Mouse (Mus musculus) neural tube, embryonic 14.5 days (tissue): ENCODE measurements around the gene Ppm1h. TPM values are rescaled to one million over a fixed set of nuclear protein-coding genes. Genes with fewer than 3 reads are reported as not detected.

ENCODE experiments used
- ATAC-seq: fragments of 200-750 bp; cut with Nextera tagmentation; 2 replicates; pipeline ENCODE4 v1.8.0; 2017; ENCODE audit warnings: low read depth, mild to moderate bottlenecking, moderate TSS enrichment, moderate library complexity
- H3K27ac ChIP-seq: fragments of 300-500 bp; sonication (generic); 2 replicates; pipeline ENCODE4 v1.5.1; 2014; ENCODE audit warnings: low read depth, mild to moderate bottlenecking, control low read depth, low read length, moderate library complexity, mixed read lengths
- H3K27me3 ChIP-seq: fragments of 300-500 bp; sonication (generic); 2 replicates; pipeline ENCODE4 v1.6.1; 2014; ENCODE audit warnings: low read length; ENCODE audit not compliant: control insufficient read depth, insufficient read depth
- H3K36me3 ChIP-seq: fragments of 300-500 bp; sonication (generic); 2 replicates; pipeline ENCODE4 v1.6.1; 2014; ENCODE audit warnings: low read length, mixed read lengths; ENCODE audit not compliant: control insufficient read depth, insufficient read depth
- H3K4me1 ChIP-seq: fragments of 300-500 bp; sonication (generic); 2 replicates; pipeline ENCODE4 v1.6.1; 2014; ENCODE audit warnings: low read length; ENCODE audit not compliant: control insufficient read depth, insufficient read depth
- H3K4me2 ChIP-seq: fragments of 300-500 bp; sonication (generic); 2 replicates; pipeline ENCODE4 v1.6.1; 2014; ENCODE audit warnings: mild to moderate bottlenecking, low read depth, low read length, control low read depth
- H3K4me3 ChIP-seq: fragments of 300-500 bp; sonication (generic); 2 replicates; pipeline ENCODE4 v1.5.1; 2014; ENCODE audit warnings: low read depth, low read length, control low read depth, mixed read lengths
- H3K9ac ChIP-seq: fragments of 300-500 bp; sonication (generic); replicated peaks from 2 replicates; pipeline ENCODE4 v1.6.1; 2014; ENCODE audit warnings: low read depth, mild to moderate bottlenecking, control low read depth, low read length, mixed read lengths
- H3K9me3 ChIP-seq: fragments of 300-500 bp; sonication (generic); 2 replicates; pipeline ENCODE4 v1.6.1; 2016; ENCODE audit warnings: low read length; ENCODE audit not compliant: control insufficient read depth
- WGBS: fragments of 180-500 bp; shearing (Covaris S2); extraction: QIAGEN DNeasy Blood & Tissue Kit; methylation state at CpG from one replicate; pipeline ENCODE4 v1.1.7; 2014; 5-methylcytosine and 5-hydroxymethylcytosine counted together
- polyA plus RNA-seq: library from polyadenylated mRNA; unstranded; fragments of >200 nt; fragmentation: Nextera tagmentation; extraction: Ambion mirVana; gene quantifications from 2 replicates; pipeline ENCODE4 v1.2.1, GENCODE M21; 2014

The Ppm1h gene
- polyA plus RNA-seq, 1 experiment from 2014 or later: 41.5 TPM

DNA sequence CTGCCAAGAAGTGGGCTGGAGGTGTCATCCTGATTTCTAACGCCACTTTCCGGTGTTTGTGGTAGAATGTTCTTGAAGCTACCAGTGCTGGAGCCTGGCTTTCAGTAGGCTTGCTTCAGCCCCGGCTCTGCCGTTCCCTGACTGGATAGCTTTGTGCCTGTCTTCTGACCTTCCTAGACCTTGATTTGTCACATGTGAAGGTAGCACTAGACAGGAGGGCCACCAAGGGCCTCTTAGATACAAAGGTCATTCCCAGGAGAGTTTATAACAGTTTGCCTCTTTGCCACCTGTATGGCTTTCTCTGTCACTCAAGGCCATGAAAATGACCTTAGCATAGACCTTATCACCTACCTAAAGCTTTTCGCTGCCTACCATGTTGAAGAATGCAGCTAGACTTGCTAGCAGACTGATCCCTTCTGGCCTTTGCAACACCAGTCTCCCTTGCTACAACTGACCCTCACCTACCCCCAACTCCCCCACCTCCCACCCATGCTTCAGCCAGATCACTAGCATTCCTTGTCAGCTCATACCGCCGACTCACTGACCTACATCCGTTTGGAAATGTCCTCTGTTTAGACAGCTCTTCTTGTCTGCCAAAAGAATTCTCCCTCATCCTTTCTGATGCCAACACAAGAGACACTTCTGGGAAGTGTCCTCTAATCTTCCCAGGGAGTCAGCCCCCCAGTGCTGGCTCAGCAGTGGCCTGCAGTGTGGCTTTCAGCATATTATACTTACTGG, 180.5 kb downstream of the Ppm1h start:
- Histone ChIP-seq H3K9ac (no peak overlapping the region), H3K9me3 (no peaks in the 10 kb centered on the region), H3K36me3 (no peaks in the 10 kb centered on the region), H3K27me3 (no peaks in the 10 kb centered on the region), H3K4me1 (no peaks in the 10 kb centered on the region), H3K4me3 (no peak overlapping the region), H3K4me2 (no peak overlapping the region), H3K27ac (no peak overlapping the region)
- no peak for ATAC-seq
- WGBS: 89% methylated on average over 8 of the region's 8 CpGs

DNA sequence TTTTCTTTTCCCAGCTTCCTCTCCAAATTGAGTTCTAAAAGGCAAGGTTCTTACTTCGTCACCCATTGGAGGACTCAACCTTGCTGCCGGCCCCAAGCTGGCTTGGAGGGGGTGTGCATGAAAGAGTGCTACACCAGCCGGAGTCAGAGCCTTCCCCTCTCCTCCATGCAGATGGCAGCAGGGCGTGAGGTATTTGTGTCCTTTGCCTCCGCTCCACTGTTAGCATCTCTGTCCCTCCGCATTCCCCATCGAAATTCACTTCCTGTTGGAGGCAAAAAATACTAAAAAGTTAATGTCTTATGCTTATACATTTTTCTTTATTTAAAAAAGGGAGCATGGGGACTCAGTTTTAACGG, 181.1 kb downstream of the Ppm1h start:
- H3K4me3 ChIP-seq: no peak overlapping the region
- H3K36me3 ChIP-seq: no peaks in the 10 kb centered on the region
- H3K9ac ChIP-seq: no peak overlapping the region
- no peaks in the 10 kb centered on the region for H3K4me1 ChIP-seq
- no peaks in the 10 kb centered on the region for H3K27me3 ChIP-seq
- H3K9me3 ChIP-seq: no peaks in the 10 kb centered on the region
- H3K4me2 ChIP-seq: no peak overlapping the region
- ATAC-seq: no peak
- 80% methylated on average over 8 of the region's 8 CpGs for WGBS
- H3K27ac ChIP-seq: no peak overlapping the region

DNA sequence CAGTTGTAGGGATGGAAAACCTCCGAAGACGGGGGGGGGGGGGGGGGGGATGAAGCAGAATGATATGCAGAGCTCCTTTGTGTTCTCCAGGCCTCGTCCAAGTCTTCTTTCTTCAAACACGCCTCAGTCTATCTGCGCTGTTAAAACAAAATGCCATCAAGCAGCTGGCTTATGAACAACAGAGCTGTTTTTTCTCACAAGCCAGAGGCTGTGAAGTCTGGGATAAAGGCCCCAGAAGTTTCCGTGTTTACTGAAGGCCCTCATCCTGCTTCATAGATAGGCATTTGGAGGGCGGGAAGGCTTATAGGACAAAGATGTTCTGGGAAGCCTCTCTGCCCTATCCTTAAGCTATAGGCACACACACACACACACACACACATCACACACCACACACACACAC, 181.5 kb downstream of the Ppm1h start:
- no peak for ATAC-seq
- H3K9ac ChIP-seq: no peak overlapping the region

DNA sequence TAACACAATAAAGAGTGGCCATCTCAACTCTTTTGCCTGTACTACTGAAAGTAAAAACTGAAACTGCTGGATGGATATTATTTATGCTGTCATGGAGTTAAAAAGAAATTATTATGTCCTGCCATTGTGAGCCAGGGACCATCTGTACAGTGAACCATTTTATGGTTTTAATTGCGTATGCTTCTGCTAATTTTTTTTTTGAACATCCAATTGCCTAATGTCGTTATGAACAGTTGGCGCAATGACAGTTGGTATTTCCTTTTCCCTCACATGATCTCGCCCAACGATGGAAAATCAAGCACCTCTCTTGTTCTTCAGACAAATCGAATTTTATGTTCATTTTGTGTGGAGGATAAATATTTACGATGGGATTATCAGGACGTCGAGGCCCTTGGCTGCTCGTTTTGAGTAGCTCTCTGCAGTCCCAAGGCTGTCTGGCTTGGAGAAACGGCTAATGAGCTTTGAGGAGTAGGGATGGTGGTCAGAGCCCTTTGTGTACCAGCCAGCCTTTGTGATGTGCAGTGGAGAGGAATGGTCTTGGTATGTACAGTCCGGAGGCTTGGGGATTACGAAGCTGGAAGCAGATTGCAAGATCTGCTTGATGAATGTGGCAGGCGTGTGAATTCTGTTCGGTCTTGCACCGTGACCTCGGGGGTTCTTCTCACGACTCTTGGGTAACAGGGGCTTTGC, 183.3 kb downstream of the Ppm1h start:
- ATAC-seq: peak; percentile 51; the same call in 1 of the 2 replicates
- Histone ChIP-seq H3K27me3 (no peaks in the 10 kb centered on the region), H3K4me2 (no peak overlapping the region), H3K36me3 (no peaks in the 10 kb centered on the region), H3K4me3 (no peak overlapping the region), H3K27ac (peak overlapping the region; percentile 60), H3K9ac (no peak overlapping the region), H3K4me1 (no peaks in the 10 kb centered on the region), H3K9me3 (no peaks in the 10 kb centered on the region)
- 52% methylated on average over 18 of the region's 18 CpGs for WGBS

More for the DNA sequence above, 181.5 kb downstream of the Ppm1h start:
- WGBS: 47% methylated on average over 7 of the region's 7 CpGs
- H3K4me3 ChIP-seq: no peak overlapping the region
- H3K4me2 ChIP-seq: no peak overlapping the region
- no peaks in the 10 kb centered on the region for H3K27me3 ChIP-seq
- H3K4me1 ChIP-seq: no peaks in the 10 kb centered on the region
- H3K27ac ChIP-seq: no peak overlapping the region
- no peaks in the 10 kb centered on the region for H3K9me3 ChIP-seq
- H3K36me3 ChIP-seq: no peaks in the 10 kb centered on the region

DNA sequence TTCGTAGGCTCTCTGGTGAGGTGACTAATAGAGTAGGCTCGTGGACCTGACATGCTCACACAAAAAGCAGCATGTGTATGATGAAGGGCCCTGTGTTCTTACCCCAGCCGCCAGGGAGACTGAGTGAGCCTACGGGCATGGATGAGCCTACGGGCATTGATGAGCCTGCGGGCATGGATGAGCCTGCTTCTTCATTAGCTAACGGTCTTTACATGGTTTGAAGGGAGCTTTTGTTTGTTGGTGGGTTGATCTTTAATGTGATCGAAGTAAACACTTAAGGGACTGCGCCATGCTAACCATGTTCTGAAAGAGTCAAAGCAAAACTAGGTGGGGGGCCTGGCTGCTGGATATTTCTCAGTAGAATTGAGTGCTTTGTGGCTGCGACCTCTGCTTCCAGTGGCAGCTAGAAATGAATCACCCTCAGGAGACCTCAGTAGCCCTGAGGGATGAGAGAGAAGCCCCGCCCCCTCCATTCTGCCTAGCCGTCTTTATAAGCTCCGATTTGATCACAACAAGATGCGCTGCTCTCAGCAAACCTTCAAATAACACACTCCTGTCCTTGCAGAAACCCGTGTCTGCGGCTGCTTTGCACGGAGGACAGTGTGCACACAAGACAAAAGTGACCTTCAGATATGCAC, 183.9 kb downstream of the Ppm1h start:
- peak; percentile 28; the same call in 1 of the 2 replicates for ATAC-seq

DNA sequence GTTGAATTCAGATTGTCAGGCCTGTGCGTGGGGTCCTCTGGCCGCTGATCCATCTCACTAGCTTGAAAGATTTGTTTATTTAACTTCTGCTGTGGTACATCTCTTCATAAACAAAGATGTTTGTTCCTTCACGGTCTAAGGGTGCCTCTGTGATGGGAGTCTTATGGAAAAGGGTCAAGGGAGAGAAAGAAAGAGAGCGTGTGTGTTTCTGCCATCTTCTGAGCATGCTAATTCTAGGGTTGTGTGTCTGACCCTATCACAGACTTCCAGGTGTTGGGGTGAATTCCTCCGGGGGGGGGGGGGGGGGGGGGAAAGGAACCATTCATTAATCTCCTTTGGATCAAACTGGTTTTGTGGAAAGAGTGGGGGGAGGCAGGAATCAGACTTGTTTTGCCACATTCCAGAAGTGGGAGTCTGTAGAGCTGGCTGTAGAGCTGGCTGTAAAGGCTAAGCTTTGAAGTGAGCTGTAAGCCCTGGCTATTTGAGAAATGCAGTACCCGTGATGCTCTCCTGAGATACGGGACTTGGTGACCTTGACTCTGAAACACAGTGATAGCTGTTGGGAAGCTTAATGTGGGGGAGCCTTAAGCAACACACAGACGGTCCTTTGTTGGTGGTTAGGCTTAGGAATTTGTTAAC, 191.4 kb downstream of the Ppm1h start:
- Histone ChIP-seq H3K27me3 (no peaks in the 10 kb centered on the region), H3K36me3 (no peaks in the 10 kb centered on the region), H3K4me2 (no peak overlapping the region), H3K4me3 (no peak overlapping the region), H3K4me1 (no peaks in the 10 kb centered on the region), H3K9me3 (no peaks in the 10 kb centered on the region), H3K9ac (no peak overlapping the region), H3K27ac (no peak overlapping the region)
- WGBS: 68% methylated on average over 8 of the region's 8 CpGs
- ATAC-seq: no peak

More for the DNA sequence above, 183.9 kb downstream of the Ppm1h start:
- H3K27ac ChIP-seq: peak overlapping the region; percentile 60
- no peaks in the 10 kb centered on the region for H3K9me3 ChIP-seq
- no peaks in the 10 kb centered on the region for H3K36me3 ChIP-seq
- H3K4me2 ChIP-seq: no peak overlapping the region
- H3K4me3 ChIP-seq: no peak overlapping the region
- H3K27me3 ChIP-seq: no peaks in the 10 kb centered on the region
- H3K4me1 ChIP-seq: no peaks in the 10 kb centered on the region
- 0 out of 2 replicates have a peak overlapping the region, but pooled peaks have one; percentile 16 for H3K9ac ChIP-seq
- 60% methylated on average over 17 of the region's 17 CpGs for WGBS

DNA sequence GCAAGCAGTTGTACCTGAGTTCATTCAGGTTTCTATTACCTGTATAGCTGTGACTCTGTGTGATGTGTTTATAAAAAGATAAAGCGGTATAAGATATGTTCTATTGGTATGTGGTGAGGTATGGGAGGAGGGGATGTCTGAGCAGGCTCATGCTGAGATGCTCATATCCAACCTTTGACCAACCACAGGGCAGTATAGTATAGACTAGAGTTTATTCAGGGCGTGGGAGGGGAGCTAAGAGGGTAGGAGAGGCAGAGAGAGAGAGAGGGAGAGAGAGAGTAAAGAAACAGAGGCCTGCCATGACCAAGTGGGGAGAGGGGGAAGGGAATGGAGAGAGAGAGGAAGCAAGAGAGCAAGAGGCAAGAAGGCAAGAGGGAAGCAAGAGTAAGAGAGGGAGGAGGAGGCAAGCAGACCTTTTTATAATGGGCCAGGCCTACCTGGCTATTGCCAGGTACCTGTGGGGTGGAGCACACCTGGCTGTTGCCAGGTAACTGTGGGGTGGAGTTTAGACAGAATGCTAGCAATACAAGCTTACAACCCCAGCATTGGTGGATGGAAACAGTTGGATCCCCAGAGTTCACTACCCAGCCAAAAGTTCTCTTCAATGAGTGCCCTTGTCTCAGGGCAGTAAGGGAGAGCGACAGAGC, 192.4 kb downstream of the Ppm1h start:
- H3K9ac ChIP-seq: no peak overlapping the region
- H3K4me3 ChIP-seq: no peak overlapping the region
- no peak overlapping the region for H3K4me2 ChIP-seq
- ATAC-seq: no peak
- no peaks in the 10 kb centered on the region for H3K27me3 ChIP-seq
- H3K27ac ChIP-seq: no peak overlapping the region
- 91% methylated on average over 3 of the region's 3 CpGs for WGBS
- no peaks in the 10 kb centered on the region for H3K4me1 ChIP-seq
- H3K9me3 ChIP-seq: no peaks in the 10 kb centered on the region
- H3K36me3 ChIP-seq: no peaks in the 10 kb centered on the region

DNA sequence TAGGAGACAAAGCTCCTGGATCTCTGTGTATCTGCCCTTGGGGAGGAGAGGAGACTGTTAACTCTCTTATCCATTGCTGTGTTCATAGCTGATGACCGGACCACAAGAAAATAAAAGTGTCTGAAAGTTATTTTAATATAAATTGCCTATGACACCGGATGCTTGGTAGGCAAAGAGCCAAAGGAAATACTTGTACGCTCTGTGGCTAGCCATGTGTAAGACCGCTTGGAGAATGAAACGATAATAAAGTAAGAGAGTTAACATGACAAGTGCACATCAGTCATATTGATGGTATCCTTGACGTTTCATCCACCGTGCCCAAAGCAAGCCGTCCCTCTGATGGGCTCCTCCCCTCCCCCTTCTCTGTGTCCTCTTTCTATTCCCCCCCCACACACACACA, 194.2 kb downstream of the Ppm1h start:
- H3K36me3 ChIP-seq: no peaks in the 10 kb centered on the region
- no peak overlapping the region for H3K4me2 ChIP-seq
- no peak overlapping the region for H3K9ac ChIP-seq
- H3K27ac ChIP-seq: no peak overlapping the region
- ATAC-seq: no peak
- no peak overlapping the region for H3K4me3 ChIP-seq
- H3K27me3 ChIP-seq: no peaks in the 10 kb centered on the region
- WGBS: 68% methylated on average over 8 of the region's 8 CpGs
- H3K9me3 ChIP-seq: no peaks in the 10 kb centered on the region
- no peaks in the 10 kb centered on the region for H3K4me1 ChIP-seq
